Mouse (Mus musculus): ENCODE data around the gene Ptpro. TPM values are rescaled to one million over a fixed set of nuclear protein-coding genes. Genes with fewer than 3 reads are reported as not detected.

The Ptpro gene
- 10 to 100 TPM; 73.7 to 87.0 TPM for total RNA-seq (2021)

DNA sequence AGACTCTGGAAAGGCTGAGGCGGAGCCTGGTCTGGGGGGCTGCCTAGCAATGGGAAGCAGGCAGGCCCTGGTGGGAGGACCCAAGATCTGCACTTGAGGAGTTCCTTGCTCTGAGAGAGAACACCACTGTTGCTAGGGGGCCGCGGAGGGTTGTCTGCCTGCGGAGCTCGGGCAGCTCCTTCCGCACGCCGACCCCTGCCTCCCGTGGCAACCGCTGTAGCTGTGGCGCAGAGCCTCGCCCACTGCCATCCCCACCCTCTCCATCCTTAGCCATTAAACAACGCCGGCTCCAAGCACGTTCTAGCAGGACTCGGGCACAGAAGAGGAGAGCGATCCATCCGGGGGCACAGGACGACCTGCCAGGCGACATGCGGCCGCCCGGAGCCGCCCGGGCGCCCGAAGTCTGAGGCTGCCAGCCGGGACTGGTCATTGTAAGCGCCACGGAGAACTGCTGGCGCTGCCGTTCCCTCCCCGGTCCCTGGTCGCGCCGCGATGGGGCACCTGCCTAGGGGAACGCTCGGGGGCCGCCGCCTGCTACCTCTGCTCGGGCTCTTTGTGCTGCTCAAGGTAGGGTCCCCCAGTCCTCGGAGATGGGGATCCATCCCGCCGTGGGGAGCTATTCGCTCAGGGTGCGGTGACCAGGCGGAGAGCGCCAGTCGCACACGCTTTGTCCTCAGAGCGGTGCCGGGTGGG is at the start of gene Ptpro:
Ptpro (plus strand) TSS at position 126 of the 693 bp plus-strand sequence.
- DNase-seq (ENCODE audit: extremely low spot score in 1 of 2, low spot score in 2 of 2) = peak; percentile 73 to 75
- intact Hi-C loops (cut with DNase I) = loop anchor here (10.0 kb wide), 1 partner anchor 112 kb away; no protein-coding TSS in a partner anchor

DNA sequence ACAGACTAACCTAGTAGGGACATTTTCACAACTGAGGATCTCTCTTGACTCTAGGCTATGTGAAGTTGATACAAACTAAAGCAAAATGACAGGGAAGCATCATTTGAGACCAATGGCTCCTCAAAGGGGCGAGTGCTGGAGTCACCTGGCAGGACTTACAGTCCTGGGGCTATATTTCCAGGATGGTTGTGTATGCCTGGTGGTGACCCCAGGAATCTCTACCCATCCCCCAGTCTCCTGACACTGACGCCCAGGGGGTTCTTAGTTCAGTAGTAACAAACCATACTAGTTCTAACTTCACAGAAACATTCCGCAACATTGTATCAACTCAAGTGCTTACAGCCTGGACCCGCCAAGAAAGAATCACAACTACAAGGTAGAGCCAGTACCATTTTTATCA is 49.5 kb upstream of the Ptpro start:
- intact Hi-C loops (cut with DNase I) = no loop called here
- no peak for DNase-seq (ENCODE audit: extremely low spot score in 1 of 2, low spot score in 2 of 2)

DNA sequence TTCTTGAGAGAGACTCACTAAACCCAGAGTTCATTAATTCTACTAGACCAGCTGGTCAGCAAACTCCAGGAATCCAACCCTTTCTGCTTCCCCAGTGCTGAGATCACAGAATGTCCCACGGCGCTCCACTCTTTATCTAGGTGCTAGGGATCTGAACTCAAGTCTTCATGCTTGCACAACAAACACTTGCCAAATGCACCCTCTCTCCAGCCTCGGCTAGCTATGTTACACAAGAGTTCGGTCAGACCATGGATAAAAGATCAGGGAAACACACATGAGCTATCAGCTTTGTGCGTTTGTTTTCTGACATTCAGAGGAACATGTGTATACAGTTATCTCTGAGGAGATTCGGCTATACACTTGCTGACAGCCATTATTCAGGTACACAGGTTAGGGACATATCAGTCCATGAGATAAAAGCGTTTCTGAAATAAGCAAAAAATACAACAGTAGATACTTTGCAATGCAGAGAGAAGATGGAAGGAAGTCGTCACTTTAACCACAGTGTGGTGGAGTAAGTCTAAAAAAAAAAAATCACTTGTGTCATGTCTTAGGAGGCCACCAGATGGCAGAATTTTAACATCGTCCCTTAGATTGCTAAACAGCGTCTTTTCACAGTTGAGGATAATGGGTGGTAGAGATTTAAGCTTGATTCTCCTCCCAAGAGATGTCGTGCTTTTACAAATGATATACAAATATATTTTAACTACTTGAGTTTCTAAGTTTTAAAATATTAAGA is 46.3 kb upstream of the Ptpro start:
- peak in 1 of 2 experiments; percentile 45 for DNase-seq (ENCODE audit: extremely low spot score in 1 of 2, low spot score in 2 of 2)
- intact Hi-C loops (cut with DNase I) = loop anchor here (2.0 to 5.0 kb wide), 2 partner anchors 191 to 521 kb away; no protein-coding TSS in a partner anchor

DNA sequence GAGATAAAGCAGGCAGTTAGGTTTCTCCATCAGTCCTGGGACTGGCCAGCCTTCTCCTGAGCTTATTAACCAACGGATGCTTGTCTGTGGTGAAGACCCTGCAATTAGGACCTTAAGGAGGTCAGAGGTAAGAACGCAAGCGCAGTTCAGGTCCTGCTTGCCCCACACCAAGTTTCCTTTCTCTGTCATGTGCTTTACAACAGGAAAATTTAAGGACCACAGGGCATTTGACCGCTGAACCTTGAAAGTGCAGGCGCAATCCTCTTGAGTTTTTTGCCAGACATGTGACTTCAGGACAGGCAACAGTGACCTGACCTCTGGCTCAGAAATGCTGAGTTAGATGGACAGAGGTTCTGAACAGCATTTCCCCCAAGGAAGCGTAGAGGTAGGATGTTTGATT is 45.0 kb upstream of the Ptpro start:
- DNase-seq (ENCODE audit: extremely low spot score in 1 of 2, low spot score in 2 of 2) = no peak

DNA sequence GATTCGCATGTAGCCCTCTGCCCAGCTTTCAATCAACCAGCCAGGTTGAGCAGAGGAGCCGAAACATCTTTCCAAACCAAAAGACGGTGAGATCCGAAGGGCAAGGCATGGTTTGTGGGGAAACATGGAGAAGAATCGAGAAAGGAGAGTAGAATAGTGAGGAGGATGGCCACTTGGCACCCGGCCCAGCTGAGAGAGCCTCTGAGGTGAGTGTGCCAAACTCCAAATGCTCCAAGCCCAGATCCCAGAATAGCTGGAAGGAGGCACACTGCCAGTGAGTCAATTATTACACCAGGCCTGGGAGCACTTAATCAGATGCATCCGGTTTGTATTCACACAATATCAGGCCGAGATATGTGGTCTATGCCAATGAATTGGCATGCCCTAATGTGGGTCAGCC is 42.1 kb upstream of the Ptpro start:
- intact Hi-C loops (cut with DNase I) = loop anchor here (5.0 kb wide), 1 partner anchor 517 kb away; no protein-coding TSS in a partner anchor
- peak; percentile 40 to 56 for DNase-seq (ENCODE audit: extremely low spot score in 1 of 2, low spot score in 2 of 2)

More for the DNA sequence above, 45.0 kb upstream of the Ptpro start:
- intact Hi-C loops (cut with DNase I) = loop anchor here (2.0 to 5.0 kb wide), 2 partner anchors 190 to 520 kb away; no protein-coding TSS in a partner anchor

DNA sequence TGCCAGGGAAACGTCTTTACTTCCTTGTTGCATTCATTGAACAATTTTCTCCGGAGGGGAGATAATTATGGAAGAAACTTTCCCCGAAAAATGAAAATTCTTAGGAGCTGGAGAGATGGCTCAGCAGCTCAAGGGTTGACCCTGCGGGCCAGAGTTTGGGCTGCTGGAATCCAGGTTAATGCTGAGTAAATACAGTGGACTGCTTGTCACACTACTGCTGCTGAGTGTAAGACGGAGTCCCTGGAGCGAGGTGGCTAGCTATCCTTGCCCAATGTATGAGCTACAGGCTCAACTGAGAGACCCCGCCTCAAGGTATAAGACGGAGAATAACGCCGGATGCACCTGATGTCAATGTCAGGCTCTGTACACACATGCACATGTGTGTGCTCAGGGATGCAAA is 41.1 kb upstream of the Ptpro start:
- DNase-seq (ENCODE audit: extremely low spot score in 1 of 2, low spot score in 2 of 2) = no peak
- intact Hi-C loops (cut with DNase I) = no loop called here

DNA sequence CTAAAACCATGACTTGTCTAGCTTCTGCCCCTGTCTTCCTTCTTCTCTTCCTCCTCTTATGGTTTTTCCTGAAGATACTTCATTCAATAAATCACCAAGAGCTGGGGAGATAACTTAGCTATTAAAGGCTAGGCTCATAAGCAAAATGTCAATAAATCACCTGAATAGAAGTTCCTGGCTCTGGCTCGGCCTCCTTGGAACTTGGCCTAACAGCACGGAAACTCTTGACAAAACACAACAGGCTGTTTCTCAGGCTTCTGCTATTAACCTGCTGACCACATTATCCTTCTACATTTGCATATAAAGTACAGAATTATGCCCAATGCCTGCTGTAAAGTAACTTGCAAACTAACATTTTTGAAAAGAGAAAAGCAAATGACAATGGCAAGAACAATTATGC is 40.7 kb upstream of the Ptpro start:
- intact Hi-C loops (cut with DNase I) = no loop called here
- DNase-seq (ENCODE audit: extremely low spot score in 1 of 2, low spot score in 2 of 2) = no peak

DNA sequence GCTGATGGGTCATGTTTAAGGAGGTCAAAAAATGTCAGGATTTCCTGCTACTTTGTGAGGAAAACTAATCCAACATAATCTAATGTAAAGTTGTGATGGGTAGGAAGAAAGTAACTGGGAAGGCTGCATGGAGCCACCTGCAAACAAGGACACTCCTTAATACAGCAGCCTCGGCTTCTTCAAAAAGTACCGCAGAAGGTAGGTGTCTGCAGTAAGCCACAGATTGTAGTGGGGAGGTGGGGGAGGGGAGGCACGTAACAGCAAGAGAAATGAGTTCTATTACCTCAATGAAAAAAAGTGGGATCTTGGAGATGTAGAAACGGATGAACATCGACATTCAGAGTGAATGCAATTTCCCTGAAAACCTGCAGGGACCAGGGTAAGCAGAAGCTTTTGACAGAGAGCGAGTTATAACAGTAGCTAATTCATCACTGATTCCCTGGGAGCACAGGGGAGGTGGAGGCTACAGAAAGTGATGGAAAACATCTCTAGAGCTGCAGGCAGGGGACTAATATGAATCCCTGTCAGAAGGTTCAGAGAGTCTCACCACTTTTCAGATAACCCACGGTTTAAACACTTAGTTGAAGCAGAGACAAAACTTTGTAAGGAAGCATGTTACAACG is 34.2 kb upstream of the Ptpro start:
- intact Hi-C loops (cut with DNase I) = no loop called here
- no peak for DNase-seq (ENCODE audit: extremely low spot score in 1 of 2, low spot score in 2 of 2)

DNA sequence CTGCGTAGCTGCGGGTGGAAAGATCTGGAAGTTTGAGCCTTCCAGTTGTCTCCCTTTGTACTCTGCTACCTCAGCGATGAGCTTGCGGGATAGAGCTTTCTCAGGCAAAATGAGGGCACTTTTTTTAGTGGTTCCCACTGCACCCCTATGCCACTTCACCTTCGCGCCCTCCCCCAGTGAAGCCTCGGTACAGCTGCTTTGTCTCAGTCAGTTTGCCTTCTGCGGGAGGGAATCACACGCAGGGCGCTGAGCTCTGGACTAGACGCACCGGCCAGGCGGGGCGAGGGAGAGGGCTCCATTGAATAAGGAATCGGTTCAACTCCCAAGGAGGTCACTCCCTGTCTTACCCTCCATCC is 746 bp downstream of the Ptpro start:
- intact Hi-C loops (cut with DNase I) = loop anchor here (10.0 kb wide), 1 partner anchor 112 kb away; no protein-coding TSS in a partner anchor
- DNase-seq (ENCODE audit: extremely low spot score in 1 of 2, low spot score in 2 of 2) = no peak

DNA sequence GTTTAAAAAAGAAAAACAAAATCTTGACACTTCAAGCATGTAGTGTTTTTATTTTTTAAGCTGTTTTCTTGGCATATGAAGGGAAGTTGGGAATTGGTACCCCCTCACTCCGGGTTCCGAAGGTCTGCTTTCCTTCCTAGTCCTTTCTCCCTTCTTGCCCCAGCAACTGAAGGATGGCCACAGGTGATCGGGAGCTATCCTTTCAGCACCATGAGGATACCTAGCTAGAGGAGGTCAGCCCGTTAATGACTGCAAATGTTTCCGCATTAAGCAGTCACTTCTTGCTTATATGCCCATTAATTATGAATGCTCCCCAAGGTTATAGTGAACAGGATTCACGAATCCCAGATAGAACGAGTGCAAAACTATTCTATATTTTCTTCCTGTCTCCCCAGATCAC is 1.3 kb downstream of the Ptpro start:
- intact Hi-C loops (cut with DNase I) = loop anchor here (10.0 kb wide), 1 partner anchor 111 kb away; no protein-coding TSS in a partner anchor
- no peak for DNase-seq (ENCODE audit: extremely low spot score in 1 of 2, low spot score in 2 of 2)

DNA sequence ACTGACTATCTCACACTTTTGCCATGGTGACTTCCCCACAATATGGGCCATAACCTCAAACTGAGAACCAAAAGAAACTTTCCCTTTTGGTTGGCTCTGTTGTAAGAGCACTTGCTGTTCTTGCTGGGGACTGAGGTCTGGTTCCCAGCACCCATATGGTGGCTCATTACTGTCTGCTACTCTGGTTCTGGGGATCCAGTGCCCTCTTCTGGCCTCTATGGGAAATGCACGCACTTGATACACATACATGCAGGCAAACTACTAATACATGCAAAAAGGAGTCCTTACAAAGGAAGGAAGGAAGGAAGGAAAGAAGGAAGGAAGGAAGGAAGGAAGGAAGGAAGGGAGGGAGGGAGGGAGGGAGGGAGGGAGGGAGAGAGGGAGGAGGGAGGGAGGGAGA is 8.9 kb downstream of the Ptpro start:
- DNase-seq (ENCODE audit: extremely low spot score in 1 of 2, low spot score in 2 of 2) = no peak
- intact Hi-C loops (cut with DNase I) = no loop called here

DNA sequence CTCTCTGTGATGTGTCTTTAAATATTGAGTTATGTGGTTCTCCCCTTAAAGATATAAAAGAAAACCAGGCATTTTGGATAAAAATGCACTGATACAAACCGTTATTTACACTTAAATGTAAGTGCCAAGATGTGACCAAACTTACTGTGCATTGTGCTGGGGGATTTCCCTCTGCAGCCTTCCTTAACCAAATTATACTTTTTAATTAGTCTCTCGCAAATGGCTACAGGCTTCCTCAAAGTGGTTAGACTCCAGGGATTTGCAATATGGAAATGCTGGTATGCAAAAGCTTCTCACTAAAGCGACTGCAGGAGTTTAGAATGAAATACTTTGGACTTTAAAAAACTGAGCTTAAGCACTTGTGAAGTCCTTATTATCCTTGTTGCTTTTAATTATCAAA is 10.0 kb downstream of the Ptpro start:
- intact Hi-C loops (cut with DNase I) = no loop called here
- no peak for DNase-seq (ENCODE audit: extremely low spot score in 1 of 2, low spot score in 2 of 2)

DNA sequence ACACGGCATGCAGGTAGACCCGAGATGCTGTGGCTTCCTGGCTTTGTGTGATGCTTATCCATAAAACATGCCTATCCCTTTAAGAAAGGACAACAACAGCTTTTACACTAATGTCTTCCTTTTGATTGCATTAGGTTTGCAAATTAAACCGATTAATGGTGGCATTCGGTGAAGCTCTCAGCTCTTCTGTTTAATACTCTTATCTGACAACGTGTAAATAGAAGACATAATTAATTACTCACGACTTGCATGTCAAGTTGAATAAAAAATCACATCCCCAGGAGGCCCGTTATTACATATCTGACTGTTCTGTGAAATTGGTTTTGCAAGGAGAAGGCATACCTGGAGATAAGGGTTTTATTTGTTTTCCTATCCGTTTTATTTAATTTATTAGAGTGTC is 15.9 kb downstream of the Ptpro start:
- intact Hi-C loops (cut with DNase I) = no loop called here
- no peak for DNase-seq (ENCODE audit: extremely low spot score in 1 of 2, low spot score in 2 of 2)

DNA sequence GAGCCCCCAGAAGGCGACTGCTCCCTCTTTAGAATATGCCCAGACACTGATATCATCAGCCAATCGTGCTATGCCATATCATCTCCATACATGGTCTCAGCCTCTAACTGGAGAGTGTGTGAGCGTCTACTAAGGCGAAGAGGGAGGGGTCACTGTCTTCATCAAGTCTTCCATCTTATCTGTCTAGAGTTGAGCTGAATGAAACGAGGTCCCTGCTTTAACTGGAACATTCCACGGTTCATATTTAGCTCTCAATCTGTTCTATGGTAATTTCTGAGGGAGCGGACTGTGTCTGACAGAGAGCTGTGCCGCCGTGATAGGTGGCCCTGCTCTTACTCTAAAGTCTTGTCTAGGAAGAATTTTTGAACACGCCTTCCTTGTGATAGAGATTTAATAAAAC is 16.5 kb downstream of the Ptpro start:
- DNase-seq (ENCODE audit: extremely low spot score in 1 of 2, low spot score in 2 of 2) = peak in 1 of 2 experiments; percentile 28
- intact Hi-C loops (cut with DNase I) = no loop called here

DNA sequence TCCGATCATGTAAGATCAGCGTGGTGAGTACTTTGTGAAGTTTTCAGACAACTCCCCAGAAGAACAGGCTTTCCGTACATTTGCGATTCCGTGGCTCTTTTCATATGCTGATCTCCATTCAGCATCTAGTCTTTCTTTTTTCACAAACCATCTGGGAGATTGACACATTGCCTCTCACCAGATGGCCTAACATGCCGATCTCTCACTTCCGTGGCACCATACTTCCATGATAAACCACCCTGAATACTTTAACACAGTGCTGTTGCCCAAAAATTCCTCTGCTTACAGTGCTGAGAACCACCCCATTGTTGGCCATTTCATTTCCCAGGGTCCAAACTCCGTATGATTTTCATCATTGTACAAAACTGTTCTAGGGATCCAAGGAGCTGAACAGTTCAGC is 20.4 kb downstream of the Ptpro start:
- DNase-seq (ENCODE audit: extremely low spot score in 1 of 2, low spot score in 2 of 2) = no peak
- intact Hi-C loops (cut with DNase I) = no loop called here

DNA sequence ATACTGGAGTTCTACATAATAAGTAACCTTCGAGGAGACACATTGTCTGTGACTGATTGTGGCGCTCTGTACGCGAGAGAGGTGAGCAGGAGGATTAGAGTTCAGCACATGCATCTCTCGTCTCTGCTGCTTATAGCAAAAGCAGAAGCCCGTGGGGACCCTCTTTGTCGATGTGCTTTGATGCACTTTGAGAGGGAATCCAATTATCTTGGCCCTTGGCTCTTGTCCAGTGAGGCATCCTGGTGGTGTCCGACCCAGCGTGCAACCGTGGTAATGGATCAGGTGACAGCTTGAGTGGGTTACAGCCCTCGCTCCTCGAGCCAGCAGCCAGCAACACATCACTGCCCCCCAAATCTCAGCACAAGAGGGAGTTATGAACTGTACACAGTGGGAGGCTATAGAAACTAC is 25.5 kb downstream of the Ptpro start:
- no peak for DNase-seq (ENCODE audit: extremely low spot score in 1 of 2, low spot score in 2 of 2)

DNA sequence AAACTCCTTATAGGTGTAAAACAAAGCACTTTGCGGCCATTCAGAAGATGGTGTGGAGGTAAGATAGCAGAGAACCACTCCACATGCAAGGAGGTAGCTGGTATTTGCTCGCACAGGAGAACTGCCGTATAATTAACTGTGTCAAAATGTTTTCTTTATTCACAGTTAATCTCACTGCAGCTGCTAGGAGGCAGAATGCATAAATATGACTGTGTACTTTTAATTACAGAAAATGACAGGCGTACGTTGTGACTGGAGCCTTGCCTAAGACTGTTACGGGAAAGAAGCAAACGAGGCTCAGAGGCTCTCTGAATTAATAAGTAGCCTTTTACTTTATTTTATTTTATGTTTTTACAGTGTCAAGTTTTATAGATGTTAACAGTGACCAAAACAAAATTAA is 27.5 kb downstream of the Ptpro start:
- DNase-seq (ENCODE audit: extremely low spot score in 1 of 2, low spot score in 2 of 2) = no peak
- intact Hi-C loops (cut with DNase I) = no loop called here

More for the DNA sequence above, 25.5 kb downstream of the Ptpro start:
- intact Hi-C loops (cut with DNase I) = no loop called here

DNA sequence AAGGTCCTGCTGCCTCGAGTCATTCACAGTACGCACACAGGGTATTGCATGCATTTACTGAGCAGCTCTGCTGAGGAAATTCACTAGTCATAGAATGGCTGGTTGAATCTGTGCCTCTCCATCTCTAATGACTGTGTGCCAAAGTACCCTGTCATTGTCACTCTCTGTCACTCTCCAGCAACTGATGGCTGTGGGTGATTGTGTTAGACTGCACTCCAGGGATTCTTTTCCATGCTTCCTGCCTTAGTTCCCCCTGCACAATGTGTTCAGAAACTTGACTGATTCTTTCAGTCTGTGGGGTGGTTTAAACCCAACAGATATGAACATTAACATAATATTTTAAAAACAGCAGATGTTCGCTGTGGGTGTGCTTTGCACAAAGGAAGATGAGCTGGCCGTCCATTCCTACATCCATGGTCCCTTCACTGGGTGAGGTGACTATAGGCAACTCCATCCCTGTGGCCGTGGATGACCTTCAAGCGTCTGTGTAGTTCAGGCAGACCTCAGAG is 29.5 kb downstream of the Ptpro start:
- DNase-seq (ENCODE audit: extremely low spot score in 1 of 2, low spot score in 2 of 2) = no peak
- intact Hi-C loops (cut with DNase I) = no loop called here

DNA sequence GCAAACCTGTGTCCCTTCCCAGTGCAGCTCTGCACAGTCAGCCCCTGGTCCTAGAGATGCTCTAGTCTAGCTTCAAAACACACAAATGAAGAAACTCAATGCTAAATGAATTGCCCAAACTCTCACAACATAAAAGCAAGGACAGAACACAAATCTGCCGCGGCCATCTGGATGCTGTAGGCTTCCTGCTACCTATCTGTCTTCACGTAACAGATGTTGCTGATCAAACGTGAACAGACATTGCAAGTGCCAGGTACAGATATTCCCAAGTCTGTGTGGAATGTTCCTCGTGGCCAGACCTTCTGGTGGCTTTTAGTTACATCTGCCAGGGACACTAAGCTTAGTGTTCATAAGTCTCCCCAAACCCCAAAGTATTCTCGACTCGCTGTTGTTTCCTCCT is 29.9 kb downstream of the Ptpro start:
- no peak for DNase-seq (ENCODE audit: extremely low spot score in 1 of 2, low spot score in 2 of 2)
- intact Hi-C loops (cut with DNase I) = no loop called here

DNA sequence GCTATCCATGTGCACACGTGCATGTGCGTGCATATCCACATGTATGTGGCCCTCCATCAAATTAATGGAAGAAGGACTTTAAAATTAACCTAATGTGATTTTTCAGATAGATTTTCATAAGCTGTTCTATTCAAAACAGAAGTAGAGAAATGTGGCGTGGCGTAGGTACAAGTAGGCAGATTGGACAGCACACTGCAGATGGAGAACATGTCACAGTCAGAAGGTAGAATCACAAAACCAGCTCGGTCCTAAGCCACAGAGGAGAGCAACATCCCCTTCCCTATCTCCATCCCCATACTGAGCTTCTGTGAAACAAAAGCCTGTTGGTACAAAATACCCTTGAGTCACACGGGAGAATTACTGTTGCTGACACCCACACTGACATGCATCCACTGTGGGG is 34.3 kb downstream of the Ptpro start:
- intact Hi-C loops (cut with DNase I) = no loop called here
- DNase-seq (ENCODE audit: extremely low spot score in 1 of 2, low spot score in 2 of 2) = no peak
